Mouse (Mus musculus) adrenal gland, postnatal 14 days (tissue): ENCODE data around the gene Dnajc1. TPM values are rescaled to one million over a fixed set of nuclear protein-coding genes. Genes with fewer than 3 reads are reported as not detected.

Source experiments
- DNase-seq: peaks from one replicate; pipeline ENCODE4 v3.0.0; 2021; ENCODE audit warnings: mixed read lengths
- total RNA-seq: library from RNA; stranded (reverse); gene quantifications from 2 replicates; pipeline ENCODE4 v1.2.3, GENCODE M21; 2021

Dnajc1 gene
- total RNA-seq, 1 experiment from 2014 or later = 29.8 TPM

- no peak for DNase-seq
These were observed 91.7 kb downstream of the Dnajc1 start for GRCm38 (mm10) chr2:18300949-18301348.

DNA sequence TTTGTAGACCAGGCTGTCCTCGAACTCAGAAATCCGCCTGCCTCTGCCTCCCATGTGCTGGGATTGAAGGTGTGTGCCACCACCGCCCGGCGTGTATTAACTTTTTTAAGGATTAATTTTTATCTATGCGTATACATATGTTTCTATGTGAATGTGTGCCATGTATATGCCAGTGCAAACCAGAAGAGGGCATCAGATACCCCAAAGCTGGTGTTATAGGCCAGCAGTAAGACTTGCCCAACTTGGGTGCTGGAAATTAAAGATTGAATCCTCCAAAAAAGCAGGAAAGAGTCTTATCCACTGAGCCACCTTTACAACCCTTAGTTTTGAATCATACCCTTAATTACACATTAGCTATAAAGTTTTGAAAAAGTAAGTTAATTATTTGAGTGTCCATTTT, 107.5 kb downstream of the Dnajc1 start:
- no peak for DNase-seq

GRCm38 (mm10) chr2:18265736-18266135, 126.9 kb downstream of the Dnajc1 start:
- no peak for DNase-seq

DNA sequence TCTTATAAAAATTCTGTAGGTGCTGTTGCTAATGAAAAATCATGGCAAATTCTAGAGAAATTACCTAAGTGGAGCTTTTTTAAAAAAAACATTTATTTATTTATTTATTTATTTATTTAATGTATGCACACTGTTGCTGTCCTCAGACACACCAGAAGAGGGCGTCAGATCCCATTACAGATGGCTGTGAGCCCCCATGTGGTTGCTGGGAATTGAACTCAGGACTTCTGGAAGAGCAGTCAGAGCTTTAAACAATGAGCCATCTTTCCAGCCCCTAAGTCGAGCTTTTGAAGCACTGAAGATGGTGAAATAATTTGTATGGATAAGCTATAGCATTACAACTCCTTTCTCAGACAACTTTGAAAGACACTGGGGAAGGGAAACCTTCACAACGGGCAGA, 128.1 kb downstream of the Dnajc1 start:
- DNase-seq = no peak

DNA sequence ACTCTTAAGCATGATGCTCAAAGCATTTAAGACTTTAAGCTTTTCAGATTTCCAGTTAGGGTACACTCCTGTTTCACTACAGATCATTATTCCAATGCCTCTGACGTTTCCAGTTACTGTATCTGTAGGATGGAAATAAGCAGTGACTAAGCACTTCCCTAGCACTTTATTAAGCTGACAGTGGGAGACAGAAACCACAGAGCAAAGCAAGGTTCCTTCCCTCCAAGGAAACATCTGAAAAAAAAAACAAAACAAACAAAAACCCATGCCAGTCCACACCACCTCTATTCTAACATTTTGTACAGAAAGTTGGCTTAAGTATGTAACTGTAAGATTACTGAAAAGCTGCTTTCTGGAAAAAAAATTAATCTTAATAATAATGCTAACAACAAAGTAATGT, 130.3 kb downstream of the Dnajc1 start:
- DNase-seq = no peak

DNA sequence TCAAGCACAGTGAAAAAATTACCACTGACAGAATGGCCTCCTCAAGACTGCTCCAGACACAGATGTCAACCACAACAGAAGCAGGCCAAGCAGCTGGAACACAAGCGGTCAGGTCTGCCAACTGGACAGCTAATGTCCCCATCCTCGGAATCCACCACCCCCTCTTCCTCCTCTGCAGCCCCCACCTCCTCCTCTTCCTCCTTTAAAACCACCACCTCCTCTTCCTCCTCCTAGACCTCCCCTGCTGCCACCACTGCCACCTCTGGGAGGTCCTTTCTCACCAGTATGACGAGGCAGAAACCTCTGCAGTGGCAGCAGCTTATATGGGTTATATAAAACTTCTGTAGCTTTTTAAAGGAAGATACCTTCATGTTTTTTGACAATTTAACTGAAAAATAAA, 143.4 kb downstream of the Dnajc1 start:
- no peak for DNase-seq

DNA sequence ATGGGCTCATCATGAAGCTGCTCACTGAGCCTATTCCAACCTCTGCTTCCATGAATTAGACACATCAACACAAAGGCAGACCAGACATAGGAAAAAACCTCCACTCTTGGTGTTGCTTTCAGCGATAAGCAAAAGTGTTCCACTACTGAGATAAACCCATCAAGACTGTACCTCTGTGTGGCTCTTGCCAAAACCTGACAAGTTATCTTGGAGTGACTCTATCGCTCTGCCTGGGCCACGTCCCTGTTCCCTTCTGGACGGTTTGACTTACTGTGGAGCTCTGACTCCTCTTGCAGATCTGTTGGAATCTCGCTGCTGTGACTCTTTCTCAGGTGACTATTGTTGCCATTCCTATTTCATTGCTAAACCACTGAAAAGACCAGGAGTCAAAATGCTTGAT, 157.1 kb downstream of the Dnajc1 start:
- DNase-seq = no peak

DNA sequence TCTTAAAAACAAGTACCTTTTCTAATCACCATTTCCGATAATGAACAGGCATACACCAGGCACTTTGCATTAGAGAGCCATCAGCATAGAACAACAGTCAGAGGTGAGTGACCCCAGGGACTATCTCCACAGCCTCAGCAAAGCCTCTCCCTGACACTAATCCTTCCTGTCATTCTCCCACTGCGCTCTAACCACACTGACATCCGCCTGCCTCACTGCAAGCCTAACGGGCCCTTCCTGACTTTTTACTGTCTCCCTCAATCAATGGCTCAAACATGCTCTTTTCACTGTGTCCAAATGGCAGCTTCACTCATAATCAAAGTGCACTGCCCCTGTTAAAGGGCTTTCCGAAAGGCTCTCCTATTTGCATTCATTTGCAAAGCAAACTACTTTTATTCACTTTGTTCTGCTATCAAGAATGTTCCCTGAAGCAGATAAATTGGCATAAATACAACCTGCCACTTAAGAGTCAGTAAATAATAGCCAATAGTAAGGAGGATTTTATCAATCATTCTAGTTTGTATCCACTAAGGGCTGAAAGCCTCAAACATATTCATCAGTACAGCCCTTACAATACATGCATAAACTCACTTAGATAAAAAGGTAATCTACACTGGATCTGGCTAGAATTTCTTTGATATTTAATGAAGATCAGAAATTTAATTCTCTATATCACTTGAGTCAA, 159.6 kb downstream of the Dnajc1 start:
- DNase-seq = no peak

- DNase-seq = no peak
These were observed 161.5 kb downstream of the Dnajc1 start for GRCm38 (mm10) chr2:18231143-18231542.

- peak; percentile 47 for DNase-seq
These were observed 163.4 kb downstream of the Dnajc1 start for GRCm38 (mm10) chr2:18229279-18229678.

DNA sequence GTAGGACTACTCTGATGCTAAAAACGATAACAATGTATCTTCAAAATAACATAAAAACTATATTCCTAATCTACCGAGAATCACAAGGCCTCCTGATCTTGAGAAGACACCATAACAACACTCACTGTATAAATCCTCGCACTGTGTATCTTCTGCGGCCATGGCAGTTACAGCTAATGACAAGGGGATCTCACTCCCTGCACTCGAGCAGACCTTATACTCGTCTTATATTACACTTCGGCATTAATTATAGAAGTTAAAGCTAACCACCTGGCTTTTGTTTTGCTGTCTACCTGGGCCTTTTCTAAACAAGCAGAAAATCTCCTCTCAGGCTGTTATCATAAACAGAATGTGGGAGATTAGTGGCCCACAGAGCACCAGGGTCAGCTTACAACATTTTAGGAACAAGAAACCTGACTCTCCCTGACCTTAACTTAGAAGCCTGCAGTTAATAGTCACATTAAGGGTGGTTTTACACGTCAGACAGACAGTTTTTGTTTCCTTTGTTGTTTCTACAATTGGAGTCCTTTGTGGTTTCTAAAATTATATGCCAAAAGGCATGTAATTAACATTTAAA, 164.1 kb downstream of the Dnajc1 start:
- no peak for DNase-seq

DNA sequence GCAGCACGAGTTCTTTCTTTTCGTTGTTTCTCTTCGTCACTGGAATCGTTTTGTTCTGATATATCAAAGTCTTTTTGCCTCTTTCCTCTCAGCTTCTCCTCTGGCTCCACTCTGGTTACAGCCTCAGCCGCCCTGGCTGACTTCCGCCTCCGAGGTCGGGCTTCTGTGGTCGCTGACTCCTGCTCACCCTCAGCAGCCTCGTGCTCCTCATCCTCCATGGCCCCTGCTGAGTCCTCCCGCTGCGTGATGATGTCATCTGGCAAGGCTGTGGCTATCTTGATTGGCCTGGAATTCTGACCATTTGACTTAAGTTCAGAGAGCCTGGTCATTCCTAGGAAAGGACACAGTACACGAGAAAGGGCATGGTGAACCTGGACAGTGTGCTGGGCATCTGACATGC, 173.1 kb downstream of the Dnajc1 start:
- no peak for DNase-seq

- DNase-seq = no peak
These were observed 173.5 kb downstream of the Dnajc1 start for GRCm38 (mm10) chr2:18219136-18219535.

GRCm38 (mm10) chr2:18218500-18218899, 174.1 kb downstream of the Dnajc1 start:
- no peak for DNase-seq

DNA sequence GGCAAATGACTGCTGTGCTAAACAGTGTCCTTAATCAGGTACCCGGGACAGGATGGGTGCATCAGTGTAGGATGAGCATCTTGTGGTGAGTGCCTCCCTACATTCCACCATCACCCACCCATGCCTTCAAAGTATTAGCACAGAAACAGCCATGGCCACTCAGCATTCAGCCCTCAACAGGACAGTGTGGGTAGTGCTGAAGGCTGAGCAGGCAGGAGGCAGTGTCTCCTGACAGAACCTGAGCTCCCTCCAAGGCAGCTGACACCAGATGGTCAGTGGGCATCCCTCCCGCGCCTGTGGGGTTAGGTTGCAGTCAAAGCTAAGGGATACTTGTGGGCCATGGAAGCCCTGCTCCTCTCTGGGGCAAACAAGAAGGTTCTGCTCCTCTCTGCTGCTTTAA, 174.8 kb downstream of the Dnajc1 start:
- DNase-seq = no peak

- DNase-seq = peak; percentile 13
These were observed 178.6 kb downstream of the Dnajc1 start for GRCm38 (mm10) chr2:18214031-18214430.

GRCm38 (mm10) chr2:18209948-18210347, 182.7 kb downstream of the Dnajc1 start:
- DNase-seq = no peak

DNA sequence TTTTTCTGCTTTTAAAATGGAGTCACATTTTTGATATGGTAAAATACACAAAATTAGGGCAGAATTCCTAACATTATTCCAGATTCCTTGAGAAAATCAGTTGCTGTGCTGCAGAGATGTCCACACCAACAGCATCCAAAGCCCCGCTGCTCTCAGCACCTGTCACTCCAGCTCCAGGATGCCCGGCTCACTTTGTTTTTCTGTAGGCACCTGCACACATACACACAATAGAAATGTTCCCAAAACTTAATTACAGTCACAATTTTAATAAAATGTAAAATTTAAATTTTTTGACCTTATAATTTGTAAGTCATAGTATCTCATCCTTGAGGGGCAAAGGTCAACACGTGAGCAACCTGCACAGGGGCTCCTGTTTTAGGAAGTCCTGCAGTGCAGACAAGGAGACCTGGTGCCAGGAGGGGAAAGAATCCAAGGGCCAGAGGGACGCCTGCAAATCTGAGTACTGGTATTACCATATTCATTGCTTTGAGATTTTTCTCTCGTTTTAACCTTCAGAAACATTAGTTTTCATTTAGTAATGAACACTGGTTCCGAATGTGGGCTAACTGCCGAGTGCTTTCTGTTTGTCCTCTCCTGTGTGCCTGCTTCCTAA, 183.3 kb downstream of the Dnajc1 start:
- no peak for DNase-seq

DNA sequence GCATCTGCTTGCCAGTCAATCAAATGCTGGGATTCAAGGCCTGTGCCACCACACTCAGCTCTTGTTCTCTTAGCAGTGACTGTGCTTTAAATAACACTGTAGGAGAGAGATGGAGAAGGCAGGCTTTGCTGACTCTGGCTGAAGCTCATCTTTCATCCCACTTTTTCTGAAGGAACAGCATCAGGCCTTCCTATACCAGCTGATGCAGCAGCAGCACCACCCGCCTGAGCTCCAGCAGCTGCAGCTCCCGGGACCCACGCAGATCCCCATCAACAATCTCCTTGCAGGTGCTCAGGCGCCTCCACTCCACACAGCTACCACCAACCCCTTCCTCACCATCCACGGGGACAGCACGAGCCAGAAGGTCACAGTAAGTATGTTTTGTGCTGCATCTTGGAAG, 184.1 kb downstream of the Dnajc1 start:
- DNase-seq = no peak

- DNase-seq = no peak
These were observed 185.8 kb downstream of the Dnajc1 start for GRCm38 (mm10) chr2:18206811-18207210.

- peak; percentile 76 for DNase-seq
These were observed 187.5 kb downstream of the Dnajc1 start for GRCm38 (mm10) chr2:18205118-18205517.

- no peak for DNase-seq
These were observed 189.7 kb downstream of the Dnajc1 start for GRCm38 (mm10) chr2:18202923-18203322.

DNA sequence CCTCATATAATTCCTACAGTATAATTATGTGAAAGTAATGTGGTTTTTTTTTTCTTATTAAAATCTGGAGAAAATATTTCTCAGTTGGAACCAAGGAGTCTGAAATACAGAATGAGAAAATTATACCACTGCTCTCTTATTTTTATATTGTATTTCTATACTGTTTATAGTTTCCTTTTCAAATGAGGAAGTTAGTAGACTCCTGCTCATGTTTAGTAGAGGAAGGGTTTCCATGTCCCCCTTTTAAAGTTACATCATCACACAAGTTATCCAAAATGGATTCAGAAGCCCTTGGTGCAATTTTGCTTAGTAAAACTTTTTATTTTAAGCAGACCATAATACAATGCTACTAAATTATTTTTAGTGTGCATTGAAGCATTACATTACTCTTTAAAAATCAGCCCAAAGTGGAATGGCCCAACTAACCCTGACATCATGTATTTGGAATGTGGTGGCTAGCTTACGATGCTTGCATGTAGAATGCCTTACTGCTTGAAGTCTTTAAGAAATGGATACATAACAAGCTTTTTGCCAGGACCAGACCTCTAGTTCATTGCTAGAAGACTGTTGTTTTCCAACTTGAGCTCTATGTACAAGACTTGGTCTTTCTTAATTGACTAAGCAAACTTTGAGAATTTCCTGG, 190.7 kb downstream of the Dnajc1 start:
- no peak for DNase-seq
